Mouse (Mus musculus) lung, postnatal 25 days (tissue): ENCODE results near the gene Rsrc1.
A peak's percentile ranks its signal among the peaks of the same experiment; 100 is the strongest.

Experiments used
- DNase-seq: peaks from one replicate; pipeline ENCODE4 v3.0.0; 2022; ENCODE audit warnings: low spot score

The Rsrc1 gene

GRCm38 (mm10) chr3:66981101-66981661 is at the start of gene Rsrc1:
TSS of gene Rsrc1 (plus strand) at chr3:66981390.
- DNase-seq: no peak

GRCm38 (mm10) chr3:66939675-66940074 is 41.5 kb upstream of the Rsrc1 start:
- no peak for DNase-seq

GRCm38 (mm10) chr3:66955126-66955525 is 26.1 kb upstream of the Rsrc1 start:
- DNase-seq: no peak

- DNase-seq: no peak
These were observed 21.2 kb upstream of the Rsrc1 start for GRCm38 (mm10) chr3:66959972-66960371.

- DNase-seq: no peak
These were observed 16.3 kb upstream of the Rsrc1 start for GRCm38 (mm10) chr3:66964884-66965283.

GRCm38 (mm10) chr3:66967508-66967907 is 13.7 kb upstream of the Rsrc1 start:
- DNase-seq: no peak

- DNase-seq: no peak
These were observed 10.9 kb upstream of the Rsrc1 start for GRCm38 (mm10) chr3:66970261-66970660.

GRCm38 (mm10) chr3:66970661-66971331 is 10.4 kb upstream of the Rsrc1 start:
- DNase-seq: no peak

- DNase-seq: no peak
These were observed 8.8 kb upstream of the Rsrc1 start for GRCm38 (mm10) chr3:66972191-66972950.

GRCm38 (mm10) chr3:66973391-66973943 is 7.7 kb upstream of the Rsrc1 start:
- peak; percentile 54 for DNase-seq

GRCm38 (mm10) chr3:66974501-66974900 is 6.7 kb upstream of the Rsrc1 start:
- DNase-seq: no peak

- DNase-seq: no peak
These were observed 4.1 kb upstream of the Rsrc1 start for GRCm38 (mm10) chr3:66976889-66977615.

- DNase-seq: no peak
These were observed 3.3 kb upstream of the Rsrc1 start for GRCm38 (mm10) chr3:66977811-66978456.

- no peak for DNase-seq
These were observed 2.5 kb upstream of the Rsrc1 start for GRCm38 (mm10) chr3:66978457-66979381.

- DNase-seq: no peak
These were observed 1.7 kb upstream of the Rsrc1 start for GRCm38 (mm10) chr3:66979491-66979890.

- no peak for DNase-seq
These were observed 847 bp upstream of the Rsrc1 start for GRCm38 (mm10) chr3:66980111-66980975.

- no peak for DNase-seq
These were observed 516 bp downstream of the Rsrc1 start, which contains the start of gene Shox2 for GRCm38 (mm10) chr3:66981706-66982105. TSS of gene Shox2 (minus strand) at chr3:66981771.

- no peak for DNase-seq
These were observed 1.2 kb downstream of the Rsrc1 start for GRCm38 (mm10) chr3:66982181-66982911.

- no peak for DNase-seq
These were observed 2.3 kb downstream of the Rsrc1 start for GRCm38 (mm10) chr3:66983481-66983880.
